Mouse (Mus musculus) myocyte (in vitro differentiated cells): ENCODE measurements around the gene Lgalsl. TPM values are rescaled to one million over a fixed set of nuclear protein-coding genes. Genes with fewer than 3 reads are reported as not detected.

ENCODE experiments used
- H3K27me3 ChIP-seq: one replicate; pipeline ENCODE4 v1.6.1; 2011; ENCODE audit not compliant: control insufficient read depth, insufficient read depth, insufficient read length
- H3K36me3 ChIP-seq: one replicate; pipeline ENCODE4 v1.6.1; 2011; ENCODE audit not compliant: control insufficient read depth, insufficient read depth
- H3K4me2 ChIP-seq: one replicate; pipeline ENCODE4 v1.6.1; 2011; ENCODE audit warnings: low read depth, control low read depth
- H3K4me3 ChIP-seq: one replicate; pipeline ENCODE4 v1.5.1; 2011; ENCODE audit warnings: mild to moderate bottlenecking, control low read depth, moderate library complexity
- H3K79me2 ChIP-seq: one replicate; pipeline ENCODE4 v1.6.1; 2011; ENCODE audit not compliant: control insufficient read depth, insufficient read depth
- H3ac ChIP-seq: one replicate; pipeline ENCODE4 v1.6.1; 2011; ENCODE audit not compliant: control insufficient read depth, insufficient read length
- CEBPB ChIP-seq: IDR thresholded peaks from 2 replicates; pipeline ENCODE4 v1.6.1; 2011; ENCODE audit warnings: mild to moderate bottlenecking, moderate library complexity; ENCODE audit not compliant: poor library complexity, insufficient read depth, severe bottlenecking
- E2F4 ChIP-seq: IDR thresholded peaks from one replicate; pipeline ENCODE4 v1.6.1; 2011; ENCODE audit warnings: mild to moderate bottlenecking, control low read depth, moderate library complexity; ENCODE audit not compliant: insufficient read depth
- MAX ChIP-seq: IDR thresholded peaks from one replicate; pipeline ENCODE4 v1.6.1; 2011; ENCODE audit warnings: low read depth, mild to moderate bottlenecking, control low read depth
- MYOD1 ChIP-seq, 3 experiments: IDR thresholded peaks; one replicate each; pipeline ENCODE4 v1.6.1; 2011; ENCODE audit warnings: control low read depth in 2 of 3, low read depth in 2 of 3, mild to moderate bottlenecking in 2 of 3, moderate library complexity in 1 of 3; ENCODE audit not compliant: insufficient read length in 2 of 3, control insufficient read depth in 1 of 3
- MYOG ChIP-seq, 3 experiments: IDR thresholded peaks; one replicate each; pipeline ENCODE4 v1.6.1; 2011; ENCODE audit warnings: control low read depth in 2 of 3, low read depth in 2 of 3, mild to moderate bottlenecking in 2 of 3; ENCODE audit not compliant: insufficient read length in 2 of 3, control insufficient read depth in 1 of 3, insufficient read depth in 1 of 3
- POLR2A ChIP-seq: IDR thresholded peaks from one replicate; pipeline ENCODE4 v1.6.1; 2011; ENCODE audit warnings: low read depth, mild to moderate bottlenecking, control low read depth, moderate library complexity; ENCODE audit not compliant: insufficient read length
- POLR2AphosphoS2 ChIP-seq: IDR thresholded peaks from one replicate; pipeline ENCODE4 v1.6.1; 2011; ENCODE audit warnings: low read depth, control low read depth; ENCODE audit not compliant: insufficient read length
- REST ChIP-seq: IDR thresholded peaks from one replicate; pipeline ENCODE4 v1.6.1; 2011; ENCODE audit warnings: mild to moderate bottlenecking, control low read depth, moderate library complexity; ENCODE audit not compliant: insufficient read depth, insufficient read length
- SRF ChIP-seq: IDR thresholded peaks from one replicate; pipeline ENCODE4 v1.6.1; 2011; ENCODE audit warnings: low read depth; ENCODE audit not compliant: control insufficient read depth, insufficient read length
- TCF12 ChIP-seq: IDR thresholded peaks from one replicate; pipeline ENCODE4 v1.6.1; 2011; ENCODE audit warnings: mild to moderate bottlenecking, control low read depth; ENCODE audit not compliant: poor library complexity, insufficient read depth, severe bottlenecking
- TCF3 ChIP-seq: IDR thresholded peaks from one replicate; pipeline ENCODE4 v1.6.1; 2011; ENCODE audit warnings: low read depth, control low read depth; ENCODE audit not compliant: insufficient read length
- USF1 ChIP-seq: IDR thresholded peaks from one replicate; pipeline ENCODE4 v1.6.1; 2011; ENCODE audit warnings: low read depth, mild to moderate bottlenecking, control low read depth, moderate library complexity
- polyA plus RNA-seq: library from polyadenylated mRNA; unstranded; fragments of >200 nt; fragmentation: generic; extraction: Trizol; gene quantifications from one replicate; pipeline ENCODE4 v1.2.1, GENCODE M21; 2012; ENCODE audit warnings: missing spikeins

Lgalsl gene
- polyA plus RNA-seq, 1 experiment = 0.10 TPM

GRCm38 (mm10) chr11:20860351-20860750 is 29.5 kb upstream of the Lgalsl start:
- Histone ChIP-seq H3K27me3 (no peaks in the 10 kb centered on the region), H3K79me2 (no peaks in the 10 kb centered on the region), H3K36me3 (no peaks in the 10 kb centered on the region), H3K4me2 (no peak overlapping the region), H3K4me3 (no peak overlapping the region), H3ac (no peak overlapping the region)
- TF ChIP-seq MYOG (IDR thresholded peaks at IDR 0.05; ENCODE audit: control insufficient read depth in 1 of 3, insufficient read depth in 1 of 3, insufficient read length in 2 of 3, low read depth in 2 of 3) = no peak
- TF ChIP-seq SRF = no peak
- no peak for TF ChIP-seq CEBPB
- TF ChIP-seq E2F4 = no peak
- no peak for TF ChIP-seq TCF3
- no peak for TF ChIP-seq POLR2AphosphoS2

- Histone ChIP-seq H3K4me3 (peak overlapping the region; percentile 6), H3K36me3 (no peaks in the 10 kb centered on the region), H3K79me2 (no peaks in the 10 kb centered on the region), H3K4me2 (peak overlapping the region; percentile 32), H3ac (no peak overlapping the region), H3K27me3 (no peaks in the 10 kb centered on the region)
- TF ChIP-seq SRF (no peak), TCF3 (no peak), USF1 (no peak), TCF12 (no peak), POLR2AphosphoS2 (no peak), MYOG (IDR thresholded peaks at IDR 0.05; ENCODE audit: control insufficient read depth in 1 of 3, insufficient read depth in 1 of 3, insufficient read length in 2 of 3, low read depth in 2 of 3) (no peak), CEBPB (no peak), E2F4 (no peak), REST (no peak), POLR2A (no peak), MYOD1 (IDR thresholded peaks at IDR 0.05; ENCODE audit: control insufficient read depth in 1 of 3, insufficient read length in 2 of 3, low read depth in 2 of 3) (no peak), MAX (no peak)
Measured at GRCm38 (mm10) chr11:20859858-20860257, 29.0 kb upstream of the Lgalsl start.

- H3K27me3 ChIP-seq = no peaks in the 10 kb centered on the region
- H3K36me3 ChIP-seq = no peaks in the 10 kb centered on the region
- H3K4me3 ChIP-seq = peak overlapping the region; percentile 6
- TF ChIP-seq TCF12 = no peak
- TF ChIP-seq REST = no peak
- no peak for TF ChIP-seq USF1
- no peak for TF ChIP-seq MYOD1 (IDR thresholded peaks at IDR 0.05; ENCODE audit: control insufficient read depth in 1 of 3, insufficient read length in 2 of 3, low read depth in 2 of 3)
- TF ChIP-seq POLR2A = peak; percentile 15
- no peak for TF ChIP-seq MYOG (IDR thresholded peaks at IDR 0.05; ENCODE audit: control insufficient read depth in 1 of 3, insufficient read depth in 1 of 3, insufficient read length in 2 of 3, low read depth in 2 of 3)
- no peak for TF ChIP-seq POLR2AphosphoS2
- no peak for TF ChIP-seq MAX
- peak overlapping the region; percentile 69 for H3K4me2 ChIP-seq
- H3ac ChIP-seq = no peak overlapping the region
- H3K79me2 ChIP-seq = no peaks in the 10 kb centered on the region
Measured at GRCm38 (mm10) chr11:20858921-20859668, 28.2 kb upstream of the Lgalsl start.

- no peaks in the 10 kb centered on the region for H3K36me3 ChIP-seq
- H3K27me3 ChIP-seq = no peaks in the 10 kb centered on the region
- H3K79me2 ChIP-seq = no peaks in the 10 kb centered on the region
- TF ChIP-seq E2F4 = no peak
- no peak for TF ChIP-seq MYOG (IDR thresholded peaks at IDR 0.05; ENCODE audit: control insufficient read depth in 1 of 3, insufficient read depth in 1 of 3, insufficient read length in 2 of 3, low read depth in 2 of 3)
- no peak overlapping the region for H3ac ChIP-seq
- no peak overlapping the region for H3K4me2 ChIP-seq
- H3K4me3 ChIP-seq = no peak overlapping the region
Measured at GRCm38 (mm10) chr11:20857921-20858320, 27.1 kb upstream of the Lgalsl start.

- Histone ChIP-seq H3K4me3 (no peak overlapping the region), H3K79me2 (no peaks in the 10 kb centered on the region), H3K4me2 (no peak overlapping the region), H3K36me3 (no peaks in the 10 kb centered on the region), H3ac (no peak overlapping the region), H3K27me3 (peaks cover 15% of the 10 kb centered on the region)
- TF ChIP-seq POLR2AphosphoS2 (no peak), POLR2A (no peak), MYOD1 (IDR thresholded peaks at IDR 0.05; ENCODE audit: control insufficient read depth in 1 of 3, insufficient read length in 2 of 3, low read depth in 2 of 3) (no peak), CEBPB (no peak), MAX (no peak), REST (no peak), MYOG (IDR thresholded peaks at IDR 0.05; ENCODE audit: control insufficient read depth in 1 of 3, insufficient read depth in 1 of 3, insufficient read length in 2 of 3, low read depth in 2 of 3) (no peak), USF1 (no peak), E2F4 (no peak)
Measured at GRCm38 (mm10) chr11:20854032-20854741, 23.3 kb upstream of the Lgalsl start.
